Mouse (Mus musculus): ENCODE measurements around the gene Polr3e. TPM values are rescaled to one million over a fixed set of nuclear protein-coding genes. Genes with fewer than 3 reads are reported as not detected.

Gene Polr3e
- 31.3 and 31.5 TPM in 2 replicates for polyA plus RNA-seq (2012; rRNA removed)

DNA sequence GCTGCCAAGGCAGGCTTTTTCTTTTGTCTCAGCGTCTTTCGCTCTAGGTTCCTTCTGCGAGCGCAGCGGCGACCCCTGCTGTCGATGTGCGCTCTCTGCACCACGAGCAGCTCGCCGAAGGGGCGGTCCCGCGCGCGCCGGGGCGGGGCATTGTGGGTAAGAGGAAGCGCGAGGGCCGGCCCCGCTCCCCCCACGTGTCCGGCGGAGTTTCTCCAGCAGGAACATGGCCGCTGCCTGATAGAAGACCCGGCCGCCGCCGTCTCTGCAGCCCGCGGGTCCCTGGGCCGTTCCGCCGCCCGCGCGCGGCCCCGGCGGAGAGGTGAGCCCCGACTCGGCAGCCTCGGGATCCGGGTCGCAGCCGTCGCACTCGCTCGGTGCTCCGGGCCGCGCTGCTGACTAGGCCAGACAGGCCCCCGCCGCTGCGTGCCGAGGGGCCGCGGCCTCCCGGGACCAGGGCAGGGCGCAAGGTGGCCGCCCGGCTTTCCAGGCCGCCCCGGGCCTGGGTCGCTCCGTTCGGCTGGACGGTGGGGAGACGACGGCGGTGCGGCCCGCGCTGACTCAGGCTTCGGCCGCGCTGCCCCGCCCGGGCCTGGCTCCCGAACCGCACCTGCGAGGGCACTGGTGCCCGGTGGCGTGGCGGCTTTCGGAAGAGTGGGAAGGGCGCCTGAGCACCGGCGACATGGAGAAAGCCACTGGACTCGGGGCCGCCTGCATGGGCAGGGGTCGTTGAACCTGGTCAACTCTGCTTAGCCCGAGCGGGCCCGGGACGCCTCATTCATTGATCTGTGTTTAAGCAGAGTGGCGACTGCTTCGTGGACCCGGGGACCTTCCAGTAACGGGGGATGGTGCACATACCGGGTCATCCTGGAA lies at the start of gene Polr3e:
Polr3e (plus strand) TSS at position 153 of the 870 bp plus-strand sequence.

DNA sequence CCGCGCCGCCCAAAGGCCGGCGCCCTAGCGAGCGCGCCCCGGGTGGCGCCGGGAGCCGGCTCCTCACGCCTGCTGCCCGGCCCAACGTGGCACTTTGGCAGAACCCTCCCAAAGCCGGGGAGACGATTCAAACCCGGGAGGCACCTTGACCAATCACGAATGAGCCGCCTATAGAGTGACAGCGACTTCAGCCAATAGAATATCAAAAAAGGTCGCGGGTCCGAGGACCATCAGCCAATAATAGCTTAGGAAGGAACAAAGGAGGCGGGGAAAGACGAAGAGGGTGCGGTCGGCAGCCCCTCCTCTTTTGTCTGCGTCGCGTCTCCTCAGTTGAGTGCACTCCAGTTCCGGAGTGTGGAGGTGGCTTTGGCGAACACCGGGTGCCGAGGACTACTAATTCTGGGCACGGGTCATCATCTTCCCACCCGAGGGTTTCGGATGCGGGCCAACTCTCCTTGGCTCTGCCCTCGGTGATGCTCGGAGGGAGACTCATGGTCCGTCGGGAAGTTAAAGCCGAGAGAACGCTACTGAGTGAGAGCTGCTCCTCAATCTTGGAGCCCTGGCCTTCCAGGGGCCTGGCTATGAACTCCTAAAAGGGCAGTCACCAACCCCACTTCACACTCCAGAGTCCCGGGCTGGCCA lies 64.8 kb downstream of the Polr3e start, which contains the start of the genes Cdr2 and Mfsd13b:
Cdr2 (minus strand) TSS at position 113 of the 642 bp plus-strand sequence.
Mfsd13b (plus strand) TSS at position 310 of the 642 bp plus-strand sequence.

Other genes starting within 250 kb of the Polr3e start
- gene Pdzd9, start 247.4 kb upstream of the Polr3e start, polyA plus RNA-seq (2012; rRNA removed): 0.26 and 0.28 TPM in 2 replicates
- gene Mosmo, start 240.1 kb upstream of the Polr3e start, polyA plus RNA-seq (2012; rRNA removed): 30.9 and 31.0 TPM in 2 replicates
- 2.7 and 3.5 TPM in 2 replicates for gene Vwa3a, start 178.4 kb upstream of the Polr3e start, polyA plus RNA-seq (2012; rRNA removed)
- 0.18 and 0.20 TPM in 2 replicates for gene Gm5737, start 105.4 kb upstream of the Polr3e start, polyA plus RNA-seq (2012; rRNA removed)
- 27.7 and 32.9 TPM in 2 replicates for gene Eef2k, start 74.9 kb upstream of the Polr3e start, polyA plus RNA-seq (2012; rRNA removed)
- gene Cdr2, start 64.6 kb downstream of the Polr3e start, polyA plus RNA-seq (2012; rRNA removed): 33.3 and 36.6 TPM in 2 replicates
- gene Mfsd13b, start 64.8 kb downstream of the Polr3e start, polyA plus RNA-seq (2012; rRNA removed): 0.23 and 0.39 TPM in 2 replicates
- 104 and 121 TPM in 2 replicates for gene Mettl9, start 116.7 kb downstream of the Polr3e start, polyA plus RNA-seq (2012; rRNA removed)
- gene Igsf6, start 156.8 kb downstream of the Polr3e start, polyA plus RNA-seq (2012; rRNA removed): 0.41 and 0.63 TPM in 2 replicates
- gene Otoa, start 163.9 kb downstream of the Polr3e start, polyA plus RNA-seq (2012; rRNA removed): 0.32 and 0.76 TPM in 2 replicates

All from central nervous system, embryonic 14 days (tissue).